Mouse (Mus musculus): ENCODE results near the gene Chrm2. TPM values are rescaled to one million over a fixed set of nuclear protein-coding genes. Genes with fewer than 3 reads are reported as not detected.

Gene Chrm2
- polyA plus RNA-seq (2014; fragmentation: Illumina TruSeq; extraction: RNeasy Lipid Tissue Mini Kit (QIAGEN cat#74804); ENCODE audit: insufficient read depth, low read depth, low replicate concordance), result 3.5 TPM

GRCm38 (mm10) chr6:36387612-36388400, at the start of gene Chrm2:
TSS of gene Chrm2 (plus strand) at chr6:36388084.

Data from lung, adult 10 weeks (tissue).